Mouse (Mus musculus) brain, embryonic 14.5 days (tissue): ENCODE data around the gene Fan1. TPM values are rescaled to one million over a fixed set of nuclear protein-coding genes. Genes with fewer than 3 reads are reported as not detected.
A peak's percentile ranks its signal among the peaks of the same experiment; 100 is the strongest.

Source experiments
- DNase-seq: peaks from one replicate; pipeline ENCODE4 v3.0.0-alpha.2; 2011; ENCODE audit warnings: low read depth
- CTCF ChIP-seq: fragments of 200-500 bp; IDR thresholded peaks from 2 replicates; pipeline ENCODE4 v1.5.1; 2012; ENCODE audit warnings: inconsistent platforms, mild to moderate bottlenecking, moderate library complexity, borderline replicate concordance; ENCODE audit not compliant: insufficient read depth, insufficient read length; ENCODE audit errors: extremely low read depth
- POLR2A ChIP-seq: fragments of 200-500 bp; IDR thresholded peaks from 2 replicates; pipeline ENCODE4 v1.6.1; 2012; ENCODE audit warnings: mild to moderate bottlenecking, inconsistent platforms, borderline replicate concordance; ENCODE audit not compliant: poor library complexity, insufficient read depth, insufficient read length, severe bottlenecking; ENCODE audit errors: extremely low read depth
- polyA plus RNA-seq: library from polyadenylated mRNA; depleted of rRNA; stranded (reverse); fragments of >200 nt; gene quantifications from 2 replicates; pipeline ENCODE4 v1.2.3, GENCODE M21; 2012; rRNA removed

Fan1 gene
- polyA plus RNA-seq = 3.4 and 4.5 TPM in 2 replicates

GRCm38 (mm10) chr7:64373830-64374562 lies at the start of gene Fan1:
Fan1 (minus strand) TSS chr7:64374095.
- TF ChIP-seq CTCF = peak; percentile 18; the same call in 1 of the 2 replicates
- peak; percentile 58; the same call in 1 of the 2 replicates for TF ChIP-seq POLR2A
- DNase-seq = peak; percentile 94

GRCm38 (mm10) chr7:64403989-64404388 lies 30.1 kb upstream of the Fan1 start:
- no peak for DNase-seq
- TF ChIP-seq POLR2A (no peak), CTCF (no peak)

GRCm38 (mm10) chr7:64402452-64402851 lies 28.6 kb upstream of the Fan1 start:
- TF ChIP-seq CTCF (no peak), POLR2A (no peak)
- DNase-seq = no peak

GRCm38 (mm10) chr7:64400725-64401124 lies 26.8 kb upstream of the Fan1 start:
- DNase-seq = no peak
- TF ChIP-seq POLR2A (no peak), CTCF (no peak)

- TF ChIP-seq POLR2A (no peak), CTCF (no peak)
Measured at GRCm38 (mm10) chr7:64392819-64393151, 18.9 kb upstream of the Fan1 start.

GRCm38 (mm10) chr7:64392122-64392818 lies 18.4 kb upstream of the Fan1 start, which contains the start of the genes Mphosph10 and Mcee:
Mphosph10 (minus strand) TSS chr7:64392268.
Mcee (plus strand) TSS chr7:64392607.
- peak; percentile 98 for DNase-seq
- TF ChIP-seq CTCF = no peak
- peak; percentile 61; the same call in 1 of the 2 replicates for TF ChIP-seq POLR2A

More at GRCm38 (mm10) chr7:64392819-64393151, 18.9 kb upstream of the Fan1 start:
- no peak for DNase-seq

- DNase-seq = no peak
- TF ChIP-seq CTCF = no peak
- no peak for TF ChIP-seq POLR2A
Measured at GRCm38 (mm10) chr7:64391479-64391878, 17.6 kb upstream of the Fan1 start.

- DNase-seq = peak; percentile 42
- TF ChIP-seq CTCF (no peak), POLR2A (no peak)
Measured at GRCm38 (mm10) chr7:64373147-64373829, 607 bp downstream of the Fan1 start.

- no peak for TF ChIP-seq POLR2A
- TF ChIP-seq CTCF = no peak
- DNase-seq = no peak
Measured at GRCm38 (mm10) chr7:64371940-64372878, 1.7 kb downstream of the Fan1 start.

GRCm38 (mm10) chr7:64369841-64370240 lies 4.1 kb downstream of the Fan1 start:
- TF ChIP-seq POLR2A (no peak), CTCF (no peak)
- no peak for DNase-seq

GRCm38 (mm10) chr7:64365863-64366262 lies 8.0 kb downstream of the Fan1 start:
- DNase-seq = no peak
- TF ChIP-seq CTCF (no peak), POLR2A (no peak)

- no peak for TF ChIP-seq POLR2A
- no peak for TF ChIP-seq CTCF
- no peak for DNase-seq
Measured at GRCm38 (mm10) chr7:64360586-64360945, 13.3 kb downstream of the Fan1 start.

- TF ChIP-seq POLR2A (no peak), CTCF (no peak)
- DNase-seq = no peak
Measured at GRCm38 (mm10) chr7:64359943-64360585, 13.8 kb downstream of the Fan1 start.
